Mouse (Mus musculus) liver, postnatal 0 days (tissue): Measurements from ENCODE around the gene Itgb5.

Experiments
- CTCF ChIP-seq: sonication (generic); IDR thresholded peaks from 2 replicates; pipeline ENCODE4 v1.5.1; 2016; ENCODE audit warnings: antibody characterized with exemption, low read depth
- EP300 ChIP-seq: IDR thresholded peaks from 2 replicates; pipeline ENCODE4 v1.6.1; 2016; ENCODE audit warnings: antibody characterized with exemption, low read depth, mild to moderate bottlenecking

DNA sequence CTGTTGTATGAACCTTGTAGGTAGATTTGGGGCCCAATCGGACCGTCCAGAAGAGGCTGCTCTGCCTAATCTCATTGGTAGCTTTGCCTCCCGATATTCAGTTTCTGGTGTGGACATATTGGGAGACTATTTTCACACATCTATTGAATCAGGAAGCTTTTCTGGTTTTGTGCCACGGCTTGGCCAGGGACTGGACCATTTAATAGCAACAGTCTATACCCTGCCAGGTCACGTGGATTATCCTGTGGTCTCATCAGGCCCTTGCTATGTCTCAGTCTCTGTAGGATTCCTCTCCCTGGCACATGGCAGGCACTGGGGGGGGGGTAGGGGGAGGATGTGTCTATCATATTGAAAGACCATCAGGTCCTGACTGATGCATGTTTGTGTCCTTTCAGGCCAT, 110.6 kb downstream of the Itgb5 start:
- no peak for TF ChIP-seq CTCF
- TF ChIP-seq EP300: no peak
